Mouse (Mus musculus) megakaryocyte, adult 5-6 weeks (primary cell): Measurements from ENCODE around the gene Col4a2. TPM values are rescaled to one million over a fixed set of nuclear protein-coding genes. Genes with fewer than 3 reads are reported as not detected.
A peak's percentile ranks its signal among the peaks of the same experiment; 100 is the strongest.
"Not testable (repeated sequence)": the region's sequence is repeated elsewhere in the genome, so short reads cannot be mapped to it uniquely, and the experiment has no call there.

Experiments used
- ATAC-seq: 2 replicates; pipeline ENCODE4 v1.8.0; 2016; ENCODE audit warnings: mild to moderate bottlenecking, inconsistent platforms; ENCODE audit not compliant: poor library complexity, severe bottlenecking
- total RNA-seq, 2 experiments: library from RNA; stranded (forward) in 1 of 2; stranded (reverse) in 1 of 2; fragments of 153-499, 151-499 nt in 1 of 2; fragments of 221-1000, 200-1000 nt in 1 of 2; gene quantifications; 2 replicates each; pipeline versions ENCODE4 v1.2.3 to v1.2.4; 2015 to 2017

Col4a2 gene
- total RNA-seq, 2 experiments from 2014 or later, result 0.07 to 0.15 TPM

DNA sequence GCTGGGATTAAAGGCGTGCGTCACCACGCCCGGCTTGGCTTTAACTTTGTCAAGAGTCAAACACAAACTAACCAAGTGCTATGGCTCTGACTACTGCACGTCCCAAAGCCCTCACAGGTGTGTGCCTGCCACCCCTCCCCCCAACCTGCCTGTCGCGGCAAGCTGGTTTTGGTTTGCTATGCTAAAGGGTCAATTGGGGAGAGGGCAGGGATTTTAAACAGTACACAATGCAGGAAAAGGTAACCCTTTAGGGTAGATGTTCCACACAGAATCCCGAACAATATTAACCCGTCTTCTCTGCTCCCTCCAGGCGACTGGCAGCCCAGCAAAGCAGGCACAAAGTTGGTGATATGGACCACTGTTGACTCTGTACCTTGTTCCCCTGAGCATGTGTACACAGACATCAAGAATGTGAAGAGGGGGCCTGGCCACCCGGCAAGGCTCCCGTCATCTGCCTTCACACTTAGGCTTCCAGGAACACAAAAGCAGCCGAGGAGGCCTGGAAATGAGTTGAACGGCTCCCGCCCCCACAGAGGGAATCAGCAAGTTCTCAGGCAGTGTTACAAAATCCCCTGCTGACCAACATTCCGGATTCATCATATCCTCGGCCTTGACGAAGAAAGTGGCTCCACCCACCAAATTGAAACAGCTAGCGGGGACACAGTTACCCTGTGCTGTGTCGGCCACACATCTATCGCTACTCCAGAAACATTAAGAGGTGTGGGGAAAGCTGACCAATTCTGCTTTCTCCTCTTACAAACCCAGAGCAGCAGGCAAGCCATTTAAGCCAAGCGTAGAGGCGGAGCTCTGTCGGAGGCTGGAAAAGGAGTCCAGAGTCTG lies 164.0 kb downstream of the Col4a2 start:
- peak; percentile 69 for ATAC-seq

DNA sequence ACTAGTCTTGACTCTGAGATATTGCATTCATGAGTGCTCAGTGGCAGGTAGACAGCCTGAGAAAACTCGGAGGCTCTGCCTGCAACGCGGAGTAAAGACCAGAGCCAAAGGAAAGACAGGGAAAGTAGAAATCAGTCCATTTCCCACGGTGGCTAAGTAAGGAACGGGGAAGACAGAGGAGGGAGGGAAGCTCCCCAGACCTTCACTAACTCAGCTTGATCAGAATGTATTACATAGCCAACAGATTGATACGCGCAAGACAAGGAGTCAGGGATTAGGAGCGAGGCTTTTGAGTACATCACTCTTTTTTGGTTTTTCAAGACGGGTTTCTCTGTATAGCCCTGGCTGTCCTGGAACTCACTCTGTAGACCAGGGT lies 164.6 kb downstream of the Col4a2 start:
- ATAC-seq, result peak; percentile 2; the same call in 1 of the 2 replicates

DNA sequence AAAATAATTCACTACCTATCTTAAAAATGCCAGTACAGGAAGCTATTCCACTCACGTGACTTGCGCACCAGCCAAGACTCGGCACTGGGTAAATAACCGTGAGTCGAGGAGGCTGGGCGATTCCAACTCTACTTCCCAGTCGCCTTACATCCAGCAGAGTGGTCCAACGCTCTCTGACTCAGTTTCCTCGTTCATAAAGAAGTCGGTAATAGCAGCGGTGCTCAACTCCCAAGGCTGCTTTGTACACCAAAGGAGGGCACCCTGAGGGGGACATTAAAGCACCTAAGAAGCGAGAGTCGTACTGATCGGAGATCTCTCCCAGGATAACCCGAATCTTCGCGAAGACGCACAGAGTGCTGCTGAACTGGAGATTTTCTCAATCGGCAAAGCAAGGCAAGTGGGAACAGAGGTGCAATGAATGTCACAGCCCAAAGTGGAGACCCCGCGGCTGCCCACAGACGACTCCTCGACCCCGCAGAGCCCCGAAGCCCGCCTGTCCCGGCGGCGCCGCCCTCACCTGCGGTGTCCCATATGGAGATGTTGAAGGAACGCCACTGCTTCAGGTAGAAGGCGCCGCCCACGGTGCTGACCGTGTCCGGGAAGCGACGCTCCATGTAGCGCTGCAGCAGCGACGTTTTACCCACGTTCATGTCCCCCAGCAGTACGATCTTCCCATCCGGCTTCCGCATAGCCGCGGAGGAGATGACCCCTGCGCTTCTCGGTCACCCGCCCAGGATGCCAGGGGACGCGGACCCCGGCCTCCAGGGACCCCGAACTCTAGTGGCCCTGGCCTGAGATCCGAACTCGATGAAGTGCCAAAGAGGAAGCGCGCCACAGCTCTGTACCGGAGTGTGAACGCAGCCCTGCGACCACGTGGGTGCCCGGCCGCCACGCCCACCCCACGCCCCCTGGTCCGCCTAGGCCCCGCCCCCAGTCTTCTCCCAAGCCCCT lies 165.5 kb downstream of the Col4a2 start, which contains the start of gene Rab20:
Rab20 (minus strand) TSS at position 900 of the 951 bp plus-strand sequence.
- peak; percentile 77 for ATAC-seq

DNA sequence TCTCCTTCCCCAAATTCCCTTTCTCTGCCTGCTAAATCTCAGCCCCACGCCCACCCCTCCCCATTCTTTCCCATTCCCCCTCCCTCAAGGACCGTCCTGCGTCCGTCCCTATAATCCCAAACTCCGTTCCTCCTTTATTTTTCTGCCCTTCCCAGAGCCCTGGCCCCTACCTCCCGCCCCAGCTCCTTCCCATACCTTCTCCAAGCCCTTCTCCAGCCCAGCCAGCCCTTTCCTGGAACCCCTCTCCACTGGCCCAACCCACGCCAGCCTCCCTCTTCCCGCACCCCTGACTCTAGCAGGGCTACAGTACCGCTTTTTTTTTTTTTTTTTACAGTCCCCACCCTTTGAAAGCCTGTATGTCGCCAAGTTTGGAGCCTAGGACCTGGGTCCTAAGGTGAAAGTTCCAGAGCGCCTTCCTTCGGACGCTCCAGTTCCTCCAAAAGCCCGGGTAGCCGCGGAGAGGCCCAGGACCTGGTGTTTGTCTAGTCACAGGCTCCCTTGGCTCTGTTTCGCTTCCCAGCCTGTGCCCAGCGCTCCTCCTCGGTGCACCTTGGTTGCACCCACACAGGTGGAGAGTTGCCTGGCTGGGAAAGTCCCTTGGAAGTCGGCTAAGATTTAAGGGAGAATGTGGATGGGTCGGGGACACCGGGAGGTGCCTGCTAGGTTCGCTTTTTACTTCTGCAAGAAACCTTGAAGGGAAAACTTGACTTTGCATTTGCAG lies 166.4 kb downstream of the Col4a2 start:
- ATAC-seq, result no peak

DNA sequence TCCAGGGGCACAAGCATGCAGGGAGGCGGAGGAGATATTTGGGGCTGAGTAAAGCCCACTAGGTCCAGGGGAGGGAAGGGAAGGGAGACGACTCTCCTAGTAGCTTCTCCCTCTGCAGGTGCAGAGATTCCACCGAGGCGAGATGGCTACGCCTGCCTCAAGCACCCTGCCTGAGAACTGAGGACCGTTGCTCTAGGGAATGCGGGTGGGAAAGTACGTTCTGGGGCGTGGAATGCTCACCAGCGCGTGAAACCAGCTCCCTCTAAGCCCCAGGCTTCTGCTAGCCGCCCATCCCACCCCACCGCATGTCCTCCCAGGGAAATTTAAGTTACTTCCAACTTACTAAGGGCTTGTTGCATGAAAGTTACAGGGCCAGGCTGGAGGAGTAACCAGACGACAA lies 167.0 kb downstream of the Col4a2 start:
- no peak for ATAC-seq

DNA sequence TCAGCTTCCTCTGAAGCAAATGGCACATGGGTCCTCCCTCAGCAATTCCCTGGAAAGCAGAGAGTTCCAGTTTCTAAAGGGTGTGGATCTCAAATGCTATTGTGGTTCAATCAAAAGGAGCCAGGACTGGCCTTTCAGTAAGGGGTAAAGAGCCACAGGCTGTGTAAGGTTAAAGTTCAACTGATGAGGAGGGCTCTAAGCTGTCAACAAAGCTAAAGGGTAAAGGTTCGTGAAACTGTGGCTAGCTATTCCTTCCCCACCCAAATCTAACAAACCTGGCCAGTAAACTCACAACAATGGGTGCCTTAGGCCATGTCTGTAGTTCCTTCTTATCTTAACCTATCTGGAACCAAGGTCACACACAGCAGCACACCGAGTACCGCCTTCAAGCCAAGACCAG lies 169.3 kb downstream of the Col4a2 start:
- ATAC-seq, result no peak

DNA sequence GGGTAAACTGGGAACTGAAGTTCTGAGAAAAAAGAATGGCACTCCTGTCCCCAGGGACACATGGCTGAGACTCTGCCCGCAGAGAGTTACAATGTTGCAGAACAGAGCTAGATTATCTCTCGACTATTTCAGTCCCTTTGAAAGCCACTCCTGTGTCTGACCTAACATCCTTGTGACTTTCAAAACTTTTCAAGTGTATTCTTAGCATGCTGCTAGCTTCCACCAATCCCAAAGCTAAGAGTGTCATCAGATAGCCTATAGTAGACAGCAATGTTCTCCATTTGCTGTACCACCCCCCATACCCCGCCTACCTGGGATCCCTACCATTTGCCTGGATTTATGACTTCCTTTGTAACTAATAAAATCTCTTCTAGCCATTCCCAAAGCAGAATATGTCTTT lies 169.9 kb downstream of the Col4a2 start:
- no peak for ATAC-seq

DNA sequence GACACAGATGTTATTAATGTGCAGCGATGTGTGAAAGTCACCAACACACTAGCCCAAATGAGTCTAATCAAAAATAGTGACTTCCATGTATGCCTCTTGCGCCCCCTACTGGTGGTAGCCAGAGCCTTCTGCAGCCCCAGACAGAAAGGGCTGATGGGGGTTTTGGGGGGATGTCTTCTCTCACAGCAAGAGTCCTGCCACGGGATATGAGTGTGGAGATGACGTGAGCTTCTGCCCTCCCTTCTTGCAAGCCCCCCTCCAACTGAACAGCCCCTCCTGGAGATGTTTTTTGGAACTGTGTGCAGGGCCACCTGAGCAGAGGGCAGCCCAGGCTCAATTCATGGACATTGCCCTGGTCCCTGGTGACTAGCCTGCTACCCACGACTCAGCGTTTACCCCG lies 173.5 kb downstream of the Col4a2 start:
- peak; percentile 87 for ATAC-seq

DNA sequence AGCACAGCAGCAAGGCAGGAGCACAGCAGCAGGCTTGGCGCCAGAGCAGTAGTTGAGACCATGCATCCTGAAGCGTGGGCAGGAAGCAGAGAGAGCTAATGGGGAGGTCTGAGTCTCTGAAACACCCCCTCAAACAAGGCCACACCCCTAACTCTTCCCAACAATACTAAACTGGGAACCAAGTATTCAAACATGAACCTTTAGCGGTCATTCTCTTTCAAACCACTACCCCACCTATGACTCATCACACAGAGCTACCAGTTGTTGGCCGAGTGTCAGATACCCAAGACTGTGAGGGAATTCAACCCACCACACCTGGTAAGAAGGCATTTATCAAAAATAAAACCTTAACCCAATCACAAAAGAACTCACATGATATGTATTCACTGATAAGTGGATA lies 174.6 kb downstream of the Col4a2 start:
- no peak for ATAC-seq

DNA sequence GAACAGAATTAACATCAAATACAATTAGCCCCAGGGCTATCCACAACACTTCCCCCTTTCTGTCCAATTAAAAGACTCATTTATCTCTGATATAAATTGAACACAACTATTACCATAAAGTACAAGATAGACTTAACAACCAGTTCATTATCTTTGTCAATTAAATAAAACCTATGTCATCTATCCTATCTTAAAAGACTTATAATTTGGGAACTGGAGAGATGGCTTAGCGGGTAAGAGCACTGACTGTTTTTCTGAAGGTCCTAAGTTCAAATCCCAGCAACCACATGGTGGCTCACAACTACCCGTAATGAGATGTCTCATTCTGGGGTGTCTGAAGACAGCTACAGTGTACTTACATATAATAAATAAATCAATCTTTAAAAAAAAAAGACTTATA lies 179.7 kb downstream of the Col4a2 start:
- ATAC-seq, result not testable (repeated sequence)

DNA sequence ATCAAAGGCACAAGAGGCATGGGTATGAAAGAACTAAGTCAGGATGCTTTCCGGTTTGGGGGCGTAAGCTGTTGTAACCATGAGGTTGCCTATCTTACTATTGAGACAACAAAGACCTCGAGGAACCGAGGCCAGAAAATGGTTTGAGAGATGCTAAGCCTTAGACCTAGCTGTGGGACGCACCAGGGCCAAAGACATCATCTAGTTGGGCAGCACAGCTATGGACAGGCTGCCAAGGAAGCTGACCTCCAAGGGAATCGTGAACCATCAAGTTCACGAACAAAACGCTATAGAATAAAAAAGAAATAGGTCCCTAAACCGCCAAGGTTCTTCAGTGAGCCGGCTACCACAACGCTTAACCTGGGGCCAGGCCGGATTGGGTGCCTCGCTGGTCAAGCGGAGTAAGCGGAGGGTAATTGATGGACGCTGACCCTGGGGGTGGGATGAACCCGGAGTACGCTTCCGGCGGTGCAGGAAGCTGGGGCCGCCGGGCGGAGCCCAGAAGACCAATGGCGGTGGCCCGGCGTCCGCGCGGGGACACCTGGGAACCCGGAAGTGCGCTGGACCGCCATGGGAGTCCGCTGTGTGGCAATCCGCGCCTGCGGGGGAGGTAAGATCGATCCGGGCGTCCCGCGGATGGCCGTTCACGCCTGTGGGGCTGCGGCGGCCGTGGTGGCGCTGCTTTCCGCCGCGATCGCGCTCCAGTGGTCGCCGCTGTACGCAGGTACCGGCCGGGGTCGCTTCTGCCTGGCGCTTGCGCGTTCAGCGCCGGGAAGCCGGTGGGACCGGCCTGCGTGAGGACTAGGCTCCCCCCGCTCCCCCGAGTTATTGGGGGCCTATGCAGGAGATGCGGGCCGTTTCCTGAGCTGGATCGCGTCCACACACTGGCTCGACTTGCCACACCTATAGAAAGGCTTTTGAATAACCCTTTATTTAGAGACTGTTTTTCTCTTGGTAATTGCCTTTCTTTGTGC lies 184.7 kb downstream of the Col4a2 start, which contains the start of gene Naxd:
Naxd (plus strand) TSS at position 490 of the 974 bp plus-strand sequence.
- peak; percentile 100 for ATAC-seq

DNA sequence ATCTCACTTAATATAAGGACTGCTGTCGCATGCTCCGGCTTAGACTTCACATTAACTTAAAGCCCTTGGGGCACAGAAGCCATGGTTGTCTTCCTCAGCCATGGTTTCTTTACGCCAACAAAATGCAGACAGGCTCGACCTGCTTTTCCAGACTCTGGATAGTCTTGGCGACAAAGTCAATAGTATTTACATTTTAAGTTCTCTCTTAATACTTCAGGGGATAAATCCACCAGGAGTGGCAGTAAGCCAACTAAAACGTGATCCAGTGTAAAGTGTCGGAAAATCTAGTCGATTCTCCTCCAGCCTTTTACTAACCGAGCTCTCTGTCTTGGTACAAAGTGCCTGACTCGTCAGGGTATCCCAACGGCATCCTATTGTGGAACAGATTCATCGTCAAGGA lies 185.7 kb downstream of the Col4a2 start:
- no peak for ATAC-seq

Other genes with a start within 250 kb of the Col4a2 start
- gene Col4a1, start within 50 bp of the Col4a2 start, total RNA-seq (2015), result 0.30 and 1.3 TPM in 2 replicates
- 0.04 and 1.1 TPM in 2 replicates for gene Col4a1, start within 50 bp of the Col4a2 start, total RNA-seq (2017)
- 2.5 and 3.5 TPM in 2 replicates for gene Rab20, start 165.9 kb downstream of the Col4a2 start, total RNA-seq (2015)
- 3.3 and 7.7 TPM in 2 replicates for gene Rab20, start 165.9 kb downstream of the Col4a2 start, total RNA-seq (2017)
- gene Naxd, start 184.7 kb downstream of the Col4a2 start, total RNA-seq (2015), result 39.8 and 53.9 TPM in 2 replicates
- gene Naxd, start 184.7 kb downstream of the Col4a2 start, total RNA-seq (2017), result 45.7 and 58.1 TPM in 2 replicates
- gene Cars2, start 238.0 kb downstream of the Col4a2 start, total RNA-seq (2015), result 17.2 and 20.7 TPM in 2 replicates
- gene Cars2, start 238.0 kb downstream of the Col4a2 start, total RNA-seq (2017), result 23.3 and 25.5 TPM in 2 replicates
- 42.5 and 42.9 TPM in 2 replicates for gene Ing1, start 242.8 kb downstream of the Col4a2 start, total RNA-seq (2015)
- gene Ing1, start 242.8 kb downstream of the Col4a2 start, total RNA-seq (2017), result 47.4 and 55.3 TPM in 2 replicates